Mouse (Mus musculus): ENCODE results near the gene Btg1. TPM values are rescaled to one million over a fixed set of nuclear protein-coding genes. Genes with fewer than 3 reads are reported as not detected.

Gene Btg1
- polyA plus RNA-seq, 1 experiment from 2014 or later: 21.4 TPM

- no peak overlapping the region for H3K27ac ChIP-seq
- 86% methylated on average over 12 of the region's 12 CpGs for WGBS (ENCODE audit: missing documents)
Observed at GRCm38 (mm10) chr10:96632271-96633144, 15.7 kb downstream of the Btg1 start.

GRCm38 (mm10) chr10:96633145-96633516 is 16.3 kb downstream of the Btg1 start:
- no peaks in the 10 kb centered on the region for H3K36me3 ChIP-seq (ENCODE audit: inconsistent target)
- WGBS (ENCODE audit: missing documents): 68% methylated on average over 4 of the region's 4 CpGs
- no peak overlapping the region for H3K4me3 ChIP-seq (ENCODE audit: inconsistent target)
- peaks cover 22% of the 10 kb centered on the region; the same call in 1 of the 2 replicates for H3K79me2 ChIP-seq (ENCODE audit: inconsistent target)
- H3K27ac ChIP-seq: no peak overlapping the region

More at GRCm38 (mm10) chr10:96632271-96633144, 15.7 kb downstream of the Btg1 start:
- no peaks in the 10 kb centered on the region for H3K36me3 ChIP-seq (ENCODE audit: inconsistent target)
- H3K4me3 ChIP-seq (ENCODE audit: inconsistent target): no peak overlapping the region
- H3K79me2 ChIP-seq (ENCODE audit: inconsistent target): peaks cover 28% of the 10 kb centered on the region; the same call in 1 of the 2 replicates

GRCm38 (mm10) chr10:96635472-96635871 is 18.7 kb downstream of the Btg1 start:
- Histone ChIP-seq H3K36me3 (ENCODE audit: inconsistent target) (no peaks in the 10 kb centered on the region), H3K4me3 (ENCODE audit: inconsistent target) (no peak overlapping the region), H3K79me2 (ENCODE audit: inconsistent target) (no peaks in the 10 kb centered on the region; the same call in 1 of the 2 replicates), H3K27ac (no peak overlapping the region)
- 82% methylated on average over 4 of the region's 4 CpGs for WGBS (ENCODE audit: missing documents)

- H3K27ac ChIP-seq: no peak overlapping the region
- WGBS (ENCODE audit: missing documents): 37% methylated on average over 2 of the region's 2 CpGs
- no peaks in the 10 kb centered on the region for H3K36me3 ChIP-seq (ENCODE audit: inconsistent target)
- no peak overlapping the region for H3K4me3 ChIP-seq (ENCODE audit: inconsistent target)
- H3K79me2 ChIP-seq (ENCODE audit: inconsistent target): no peaks in the 10 kb centered on the region
Observed at GRCm38 (mm10) chr10:96638477-96638876, 21.7 kb downstream of the Btg1 start.

GRCm38 (mm10) chr10:96642014-96642413 is 25.2 kb downstream of the Btg1 start:
- no peaks in the 10 kb centered on the region for H3K36me3 ChIP-seq (ENCODE audit: inconsistent target)
- WGBS (ENCODE audit: missing documents): 98% methylated on average over 4 of the region's 4 CpGs
- no peak overlapping the region for H3K27ac ChIP-seq
- H3K79me2 ChIP-seq (ENCODE audit: inconsistent target): no peaks in the 10 kb centered on the region
- H3K4me3 ChIP-seq (ENCODE audit: inconsistent target): no peak overlapping the region

GRCm38 (mm10) chr10:96642751-96643150 is 25.9 kb downstream of the Btg1 start:
- no peaks in the 10 kb centered on the region for H3K36me3 ChIP-seq (ENCODE audit: inconsistent target)
- H3K27ac ChIP-seq: no peak overlapping the region
- WGBS (ENCODE audit: missing documents): 78% methylated on average over 6 of the region's 6 CpGs
- no peaks in the 10 kb centered on the region for H3K79me2 ChIP-seq (ENCODE audit: inconsistent target)
- H3K4me3 ChIP-seq (ENCODE audit: inconsistent target): no peak overlapping the region

GRCm38 (mm10) chr10:96645183-96645582 is 28.4 kb downstream of the Btg1 start:
- WGBS (ENCODE audit: missing documents): 100% methylated on average over 1 of the region's 1 CpGs
- no peak overlapping the region for H3K27ac ChIP-seq
- no peaks in the 10 kb centered on the region for H3K36me3 ChIP-seq (ENCODE audit: inconsistent target)
- H3K4me3 ChIP-seq (ENCODE audit: inconsistent target): no peak overlapping the region
- H3K79me2 ChIP-seq (ENCODE audit: inconsistent target): no peaks in the 10 kb centered on the region

GRCm38 (mm10) chr10:96646024-96646866 is 29.4 kb downstream of the Btg1 start:
- H3K36me3 ChIP-seq (ENCODE audit: inconsistent target): no peaks in the 10 kb centered on the region
- WGBS (ENCODE audit: missing documents): 49% methylated on average over 12 of the region's 13 CpGs
- no peak overlapping the region for H3K27ac ChIP-seq

GRCm38 (mm10) chr10:96646867-96647462 is 30.2 kb downstream of the Btg1 start:
- H3K4me3 ChIP-seq (ENCODE audit: inconsistent target): no peak overlapping the region
- 98% methylated on average over 5 of the region's 5 CpGs for WGBS (ENCODE audit: missing documents)
- no peaks in the 10 kb centered on the region for H3K79me2 ChIP-seq (ENCODE audit: inconsistent target)
- no peak overlapping the region for H3K27ac ChIP-seq
- H3K36me3 ChIP-seq (ENCODE audit: inconsistent target): no peaks in the 10 kb centered on the region

More at GRCm38 (mm10) chr10:96646024-96646866, 29.4 kb downstream of the Btg1 start:
- no peaks in the 10 kb centered on the region for H3K79me2 ChIP-seq (ENCODE audit: inconsistent target)
- H3K4me3 ChIP-seq (ENCODE audit: inconsistent target): no peak overlapping the region

GRCm38 (mm10) chr10:96648161-96648561 is 31.4 kb downstream of the Btg1 start:
- Histone ChIP-seq H3K27ac (no peak overlapping the region), H3K4me3 (ENCODE audit: inconsistent target) (no peak overlapping the region), H3K79me2 (ENCODE audit: inconsistent target) (no peaks in the 10 kb centered on the region), H3K36me3 (ENCODE audit: inconsistent target) (no peaks in the 10 kb centered on the region)
- WGBS (ENCODE audit: missing documents): 38% methylated on average over 3 of the region's 3 CpGs

GRCm38 (mm10) chr10:96649524-96649923 is 32.7 kb downstream of the Btg1 start:
- Histone ChIP-seq H3K4me3 (ENCODE audit: inconsistent target) (no peak overlapping the region), H3K79me2 (ENCODE audit: inconsistent target) (no peaks in the 10 kb centered on the region), H3K36me3 (ENCODE audit: inconsistent target) (no peaks in the 10 kb centered on the region), H3K27ac (no peak overlapping the region)
- 96% methylated on average over 3 of the region's 3 CpGs for WGBS (ENCODE audit: missing documents)

- no peaks in the 10 kb centered on the region for H3K36me3 ChIP-seq (ENCODE audit: inconsistent target)
- H3K4me3 ChIP-seq (ENCODE audit: inconsistent target): no peak overlapping the region
- no peak overlapping the region for H3K27ac ChIP-seq
- no peaks in the 10 kb centered on the region for H3K79me2 ChIP-seq (ENCODE audit: inconsistent target)
- WGBS (ENCODE audit: missing documents): 95% methylated on average over 2 of the region's 2 CpGs
Observed at GRCm38 (mm10) chr10:96652372-96652771, 35.6 kb downstream of the Btg1 start.

- H3K79me2 ChIP-seq (ENCODE audit: inconsistent target): no peaks in the 10 kb centered on the region
- WGBS (ENCODE audit: missing documents): 86% methylated on average over 5 of the region's 5 CpGs
Observed at GRCm38 (mm10) chr10:96653030-96653429, 36.2 kb downstream of the Btg1 start.

GRCm38 (mm10) chr10:96654079-96654478 is 37.3 kb downstream of the Btg1 start:
- Histone ChIP-seq H3K36me3 (ENCODE audit: inconsistent target) (no peaks in the 10 kb centered on the region), H3K79me2 (ENCODE audit: inconsistent target) (no peaks in the 10 kb centered on the region), H3K4me3 (ENCODE audit: inconsistent target) (no peak overlapping the region), H3K27ac (no peak overlapping the region)
- WGBS (ENCODE audit: missing documents): 95% methylated on average over 5 of the region's 5 CpGs

More at GRCm38 (mm10) chr10:96653030-96653429, 36.2 kb downstream of the Btg1 start:
- Histone ChIP-seq H3K4me3 (ENCODE audit: inconsistent target) (no peak overlapping the region), H3K27ac (no peak overlapping the region), H3K36me3 (ENCODE audit: inconsistent target) (no peaks in the 10 kb centered on the region)

All from macrophage (primary cell).